Mouse (Mus musculus) small intestine, adult 2 months (tissue): ENCODE results near the gene Rab21.

Experiments used
- CTCF ChIP-seq: fragments of 200-500 bp; IDR thresholded peaks from 2 replicates; pipeline ENCODE4 v1.5.1; 2012; ENCODE audit warnings: low read depth, mild to moderate bottlenecking, control low read depth, inconsistent platforms, low read length, moderate library complexity, mixed read lengths; ENCODE audit not compliant: insufficient replicate concordance, insufficient read length; ENCODE audit errors: extremely low read depth
- POLR2A ChIP-seq: fragments of 200-500 bp; IDR thresholded peaks from 2 replicates; pipeline ENCODE4 v1.6.1; 2012; ENCODE audit warnings: low read depth, mild to moderate bottlenecking, control low read depth, inconsistent platforms, low read length, moderate library complexity

DNA sequence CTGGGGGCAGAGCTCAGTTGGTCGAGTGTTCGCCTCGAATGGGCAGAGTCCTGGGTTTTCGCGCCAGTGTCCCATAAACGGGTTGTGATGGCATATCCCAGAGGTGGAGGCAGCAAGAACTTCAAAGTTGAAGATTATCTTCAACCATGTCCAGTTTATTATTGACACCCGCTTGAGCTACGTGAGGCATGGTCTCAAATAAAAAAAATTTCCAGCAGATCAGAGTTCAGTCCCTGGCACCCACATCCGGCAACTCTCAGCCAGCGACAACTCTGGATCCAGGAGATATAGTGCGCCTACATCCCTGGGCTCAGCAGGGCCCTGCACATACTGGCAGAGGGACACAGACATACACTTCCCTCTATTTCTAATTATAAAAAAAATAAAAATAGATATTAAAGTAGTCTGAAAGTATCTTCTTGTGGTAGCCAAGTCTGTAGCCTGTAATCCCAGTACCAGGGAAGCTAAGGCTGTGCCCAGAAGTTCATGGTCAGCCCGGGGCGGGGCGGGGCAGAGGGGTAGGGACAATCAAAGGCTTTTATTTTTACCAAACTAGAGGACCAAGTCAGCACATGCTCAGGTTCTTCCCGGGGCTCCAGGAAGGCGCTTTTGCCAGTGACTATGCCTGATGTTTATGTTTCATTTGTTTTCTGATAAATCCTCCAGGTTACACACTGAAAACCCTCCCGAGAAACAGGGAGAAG lies 43.0 kb upstream of the Rab21 start:
- TF ChIP-seq POLR2A: no peak
- TF ChIP-seq CTCF: no peak
